Mouse (Mus musculus): ENCODE measurements at regions not wholly inside any gene's neighbourhood (a gene's known extent, or its start where the extent isn't known, plus 50 kb on each side); places are given as distances from the start of the nearest gene placed in this dataset.

GRCm38 (mm10) chr11:32993439-32993838 lies 153.8 kb downstream of the Fgf18 start:
- TF ChIP-seq CTCF (IDR thresholded peaks at IDR 0.05; ENCODE audit: control insufficient read depth, insufficient read depth, insufficient replicate concordance, low read depth, low read length), result no peak
- no peak for TF ChIP-seq POLR2A (IDR thresholded peaks at IDR 0.05; ENCODE audit: control insufficient read depth, low read depth, low read length)
